14 mouse cellular contexts compared by ENCODE assay signal in genomic region chr8:33980999-33981398, GRCm38 (mm10).
A peak's percentile ranks its signal among the peaks of the same experiment; 100 is the strongest.
DNase-seq lines count a peak whose midpoint lies in the region; ATAC-seq lines count a peak whose summit lies in the region.
"Had no signal": no experiment of that assay in that cellular context is flagged by ENCODE, and none has a peak within 500 bp of the region (broad histone marks: within the 10 kb centered on the region; RNA-seq: fewer than 3 reads in every experiment).

No protein-coding gene starts in this region.

- ATAC-seq in heart, embryonic 13.5 days (ENCODE audit: extremely low read depth, insufficient number of reproducible peaks, low FRiP score, low TSS enrichment): no peak
- ATAC-seq in liver, embryonic 11.5 days (replicated peaks; ENCODE audit: low FRiP score): no peak
- peak; percentile 76 for ATAC-seq in liver, embryonic 13.5 days (ENCODE audit: low read depth)
- ATAC-seq: forebrain, embryonic 16.5 days; midbrain, embryonic 13.5 days had no signal

- no peaks in the 10 kb centered on the region for H3K36me3 ChIP-seq in heart, embryonic 13.5 days
- H3K36me3 ChIP-seq in liver, embryonic 11.5 days (ENCODE audit: control insufficient read depth, insufficient read depth, low read length): no peaks in the 10 kb centered on the region
- H3K36me3 ChIP-seq in liver, embryonic 13.5 days: no peaks in the 10 kb centered on the region
- H3K36me3 ChIP-seq: embryonic facial prominence, embryonic 10.5 days; midbrain, embryonic 13.5 days had no signal

- no peak for DNase-seq in heart, adult 8-10 months (ENCODE audit: low spot score)
- DNase-seq in liver: peak; percentile 30
- DNase-seq in liver, embryonic 11.5 days (ENCODE audit: low spot score): no peak
- no peak for DNase-seq in liver, embryonic 13.5 days
- no peak for DNase-seq in layer of hippocampus, adult 9-10 months (ENCODE audit: low spot score)
- no peak for DNase-seq in gastrocnemius, postnatal 36 days
- DNase-seq: gastrocnemius, adult 2 months had no signal

- peaks cover 32% of the 10 kb centered on the region for H3K4me1 ChIP-seq in heart, embryonic 13.5 days
- peaks cover 6% of the 10 kb centered on the region for H3K4me1 ChIP-seq in liver, embryonic 11.5 days (replicated peaks; ENCODE audit: control insufficient read depth, insufficient read depth, low read length)
- peaks cover 4% of the 10 kb centered on the region for H3K4me1 ChIP-seq in liver, embryonic 13.5 days (replicated peaks)

- H3K27ac ChIP-seq in heart, embryonic 13.5 days (replicated peaks): peak overlapping the region; percentile 92
- H3K27ac ChIP-seq in liver, embryonic 11.5 days (ENCODE audit: low read depth, low read length): no peak overlapping the region
- no peak overlapping the region for H3K27ac ChIP-seq in liver, embryonic 13.5 days
- H3K27ac ChIP-seq: embryonic facial prominence, embryonic 10.5 days; gastrocnemius, adult 2 months; midbrain, embryonic 13.5 days had no signal

- no peaks in the 10 kb centered on the region for H3K27me3 ChIP-seq in heart, embryonic 13.5 days (replicated peaks)
- peaks cover 2% of the 10 kb centered on the region; the same call in 1 of the 2 replicates for H3K27me3 ChIP-seq in liver, embryonic 11.5 days (replicated peaks; ENCODE audit: control insufficient read depth, insufficient read depth, low read length)
- H3K27me3 ChIP-seq in liver, embryonic 13.5 days: peaks cover 9% of the 10 kb centered on the region
- H3K27me3 ChIP-seq: midbrain, embryonic 13.5 days had no signal

- H3K4me3 ChIP-seq in heart, embryonic 13.5 days: no peak overlapping the region
- no peak overlapping the region for H3K4me3 ChIP-seq in liver, embryonic 11.5 days (ENCODE audit: low read depth, low read length)
- H3K4me3 ChIP-seq in liver, embryonic 13.5 days (replicated peaks): no peak overlapping the region
- H3K4me3 ChIP-seq: embryonic facial prominence, embryonic 10.5 days; erythroblast, embryonic 14.5 days; gastrocnemius, adult 2 months; midbrain, embryonic 13.5 days; myocyte had no signal

- H3K4me2 ChIP-seq in heart, embryonic 13.5 days: no peak overlapping the region
- H3K4me2 ChIP-seq in liver, embryonic 11.5 days: no peak overlapping the region
- no peak overlapping the region for H3K4me2 ChIP-seq in liver, embryonic 13.5 days
- H3K4me2 ChIP-seq: lung, embryonic 14.5 days; midbrain, embryonic 13.5 days had no signal

- H3K9me3 ChIP-seq in heart, embryonic 13.5 days: no peaks in the 10 kb centered on the region
- no peaks in the 10 kb centered on the region for H3K9me3 ChIP-seq in liver, embryonic 11.5 days (ENCODE audit: control insufficient read depth, low read length)
- no peaks in the 10 kb centered on the region for H3K9me3 ChIP-seq in liver, embryonic 13.5 days (replicated peaks)
- H3K9me3 ChIP-seq: embryonic facial prominence, embryonic 10.5 days; midbrain, embryonic 13.5 days had no signal

- no peak overlapping the region for H3K9ac ChIP-seq in heart, embryonic 13.5 days
- no peak overlapping the region for H3K9ac ChIP-seq in liver, embryonic 11.5 days (ENCODE audit: low read depth, low read length)
- no peak overlapping the region for H3K9ac ChIP-seq in liver, embryonic 13.5 days
- H3K9ac ChIP-seq: lung, embryonic 14.5 days; midbrain, embryonic 13.5 days had no signal

- WGBS in heart, embryonic 13.5 days: 46% methylated on average over 7 of the region's 7 CpGs
- WGBS in liver, embryonic 11.5 days: 59% methylated on average over 7 of the region's 7 CpGs
- 41% methylated on average over 7 of the region's 7 CpGs for WGBS in liver, embryonic 13.5 days (ENCODE audit: insufficient replicate concordance)

- intact Hi-C loops in gastrocnemius, postnatal 36 days (cut with DNase I): no loop called here
